Mouse (Mus musculus) right cerebral cortex, adult 2 months (tissue): ENCODE measurements around the gene Ddx54.
A peak's percentile ranks its signal among the peaks of the same experiment; 100 is the strongest.

Source experiments
- DNase-seq, 2 experiments: peaks; one replicate each; pipeline ENCODE4 v3.0.0; 2021 to 2022; ENCODE audit warnings: low spot score in 2 of 2

Ddx54 gene

DNA sequence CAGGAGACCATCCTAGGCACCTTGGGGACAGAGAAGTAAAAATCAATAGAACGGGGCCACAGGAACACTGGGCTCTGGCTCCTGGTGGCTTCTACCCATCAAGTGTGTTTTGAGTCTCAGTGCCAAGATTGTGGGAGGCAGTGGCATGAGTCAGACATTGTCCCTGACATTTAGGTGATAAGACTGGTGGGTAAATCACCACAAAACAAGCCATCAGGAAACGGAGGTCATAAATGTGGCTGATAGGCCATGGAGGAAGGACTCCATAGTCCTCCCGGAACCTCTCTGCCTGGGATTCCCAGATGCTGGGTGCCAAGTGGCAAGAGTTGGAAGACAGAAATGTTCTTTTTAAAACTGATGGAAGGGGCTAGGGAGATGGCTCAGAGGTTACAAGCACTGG is 31.7 kb downstream of the Ddx54 start:
- no peak for DNase-seq

DNA sequence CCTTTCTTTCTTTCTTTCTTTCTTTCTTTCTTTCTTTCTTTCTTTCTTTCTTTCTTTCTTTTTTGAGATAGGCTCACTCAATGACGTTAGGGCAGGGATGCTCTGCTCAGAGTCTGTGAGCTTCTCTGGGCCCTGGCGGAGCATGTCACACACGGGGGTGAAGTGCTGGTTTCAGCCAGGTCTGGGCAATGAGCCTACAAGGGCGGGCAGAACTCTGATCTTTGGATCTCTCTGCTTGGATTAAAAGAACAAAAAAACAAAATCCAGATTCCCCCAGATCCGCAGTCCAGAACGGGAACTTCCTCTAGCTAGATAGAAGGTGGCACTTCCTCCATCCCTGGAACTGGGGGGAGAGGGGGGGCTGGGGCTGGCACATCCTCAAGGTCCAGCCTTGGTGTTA is 33.3 kb downstream of the Ddx54 start:
- DNase-seq, result no peak

DNA sequence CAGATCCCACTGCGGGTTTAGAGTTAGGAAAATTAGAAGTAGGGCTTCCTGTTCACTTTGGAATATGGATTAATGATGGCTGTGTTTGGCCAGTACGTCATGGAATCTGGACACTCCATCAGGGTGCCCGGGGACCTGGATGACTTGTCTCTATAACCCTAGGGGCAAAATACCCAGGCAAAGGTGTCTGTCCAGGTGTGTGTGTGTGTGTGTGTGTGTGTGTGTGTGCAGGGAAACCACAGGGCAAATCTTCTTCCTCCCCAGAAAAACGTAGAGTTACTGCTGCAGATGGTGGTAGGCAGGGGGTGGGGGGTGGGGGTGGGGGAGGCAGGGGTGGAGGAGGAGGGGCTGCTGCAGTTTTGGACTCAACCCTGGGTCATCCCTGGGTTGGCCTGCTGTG is 34.8 kb downstream of the Ddx54 start:
- no peak for DNase-seq

DNA sequence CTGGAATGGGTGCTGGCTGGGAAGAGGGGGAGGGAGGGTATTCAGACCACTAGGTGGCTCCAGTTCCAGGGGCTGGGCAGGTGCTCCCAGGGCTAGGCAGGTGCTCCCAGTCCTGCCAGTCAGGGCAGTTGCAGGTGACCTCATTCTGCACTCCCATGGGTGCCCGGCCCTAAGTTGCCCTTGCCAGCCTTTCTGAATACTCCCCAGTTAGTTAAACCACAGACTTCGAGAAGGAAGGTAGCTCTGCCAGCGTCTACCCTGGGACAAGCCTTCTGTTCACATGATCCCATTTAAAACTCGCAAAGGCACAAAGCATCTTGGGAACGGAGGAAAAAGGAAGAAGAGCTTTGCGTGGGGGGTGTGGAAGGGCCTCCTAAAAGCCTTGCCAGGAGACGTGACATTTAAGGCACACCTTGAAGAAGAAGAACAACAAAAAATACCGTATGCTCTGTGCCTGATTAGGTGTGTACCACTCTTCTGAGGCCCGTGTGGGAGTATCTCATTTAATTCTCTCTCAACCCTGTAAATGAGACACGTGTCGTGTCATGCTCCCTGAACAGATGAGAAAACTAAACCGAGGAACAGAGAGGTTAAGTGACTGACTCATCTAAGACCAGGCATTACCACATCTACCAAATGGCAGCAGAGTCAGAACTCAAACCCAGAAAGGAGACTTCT is 35.4 kb downstream of the Ddx54 start:
- DNase-seq, result peak; percentile 29 to 48

DNA sequence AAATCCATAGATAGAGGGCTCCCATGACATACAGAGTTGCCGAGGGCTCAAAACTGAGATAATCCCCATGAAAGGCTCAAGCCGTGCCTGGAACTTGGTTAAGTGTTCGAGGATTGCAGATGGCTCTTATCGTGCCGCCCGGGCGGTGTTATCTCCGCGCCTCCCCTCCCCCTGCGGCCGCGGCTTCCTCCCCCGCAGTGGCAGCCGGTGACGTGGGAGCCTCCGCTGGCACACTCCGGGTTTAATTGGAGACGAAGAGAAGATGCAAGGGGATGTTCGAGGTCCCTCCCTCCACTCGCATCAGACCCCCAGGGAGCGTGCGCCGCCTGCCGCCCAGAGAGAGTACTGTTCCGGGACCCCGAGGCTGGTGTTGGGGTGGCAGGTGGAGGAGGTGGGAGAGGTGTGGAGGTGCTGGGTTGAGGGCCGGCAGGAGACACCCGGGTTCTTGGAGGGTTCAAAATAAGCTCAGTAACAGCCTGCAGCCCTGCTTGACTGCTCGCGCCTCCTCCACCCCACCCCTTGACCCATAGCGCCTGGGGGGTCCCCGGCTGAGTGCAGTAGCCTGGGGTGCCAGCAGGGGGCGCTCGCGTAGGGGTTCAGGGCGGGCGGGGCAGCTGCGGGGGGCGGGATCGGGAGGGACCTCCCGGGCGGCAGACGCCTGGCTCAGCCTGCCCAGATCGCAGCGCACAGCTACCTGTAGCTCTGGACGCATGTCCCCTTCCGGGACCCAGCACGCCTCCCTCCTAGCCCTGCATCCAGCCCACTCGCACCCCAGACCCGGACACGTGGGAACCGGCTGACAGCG is 36.2 kb downstream of the Ddx54 start, which contains the start of gene Rasal1:
Gene Rasal1, plus strand, starts transcription at position 244 of the 805 bp plus-strand sequence.
- DNase-seq, result peak; percentile 79 to 82

DNA sequence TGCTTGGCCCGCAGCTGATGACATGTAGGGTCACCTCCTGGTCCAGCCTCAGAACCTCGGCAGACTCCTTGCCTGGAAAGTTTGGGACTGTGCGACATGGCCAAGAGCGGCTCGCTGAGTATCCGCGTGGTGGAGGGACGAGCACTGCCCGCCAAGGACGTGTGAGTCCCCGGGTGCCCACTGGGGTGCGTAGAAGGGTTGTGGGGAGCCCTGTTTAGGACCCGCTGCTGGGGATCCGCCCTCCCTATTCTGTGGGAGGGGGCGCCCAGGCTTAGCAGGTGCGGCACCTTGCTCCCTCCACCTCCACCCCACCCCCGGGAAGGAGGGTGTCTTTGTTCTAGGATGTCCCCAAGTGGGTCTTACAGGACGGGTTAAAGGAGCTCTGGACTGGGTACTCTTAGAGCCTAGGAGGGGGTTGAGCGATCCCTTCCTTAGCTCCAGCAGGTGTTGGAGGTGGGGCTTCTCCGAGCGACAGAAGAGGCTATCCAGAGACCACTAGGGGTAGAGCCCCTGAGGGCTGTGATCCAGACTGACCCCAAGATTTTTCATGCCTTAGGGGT is 36.9 kb downstream of the Ddx54 start:
- peak; percentile 40 for DNase-seq

DNA sequence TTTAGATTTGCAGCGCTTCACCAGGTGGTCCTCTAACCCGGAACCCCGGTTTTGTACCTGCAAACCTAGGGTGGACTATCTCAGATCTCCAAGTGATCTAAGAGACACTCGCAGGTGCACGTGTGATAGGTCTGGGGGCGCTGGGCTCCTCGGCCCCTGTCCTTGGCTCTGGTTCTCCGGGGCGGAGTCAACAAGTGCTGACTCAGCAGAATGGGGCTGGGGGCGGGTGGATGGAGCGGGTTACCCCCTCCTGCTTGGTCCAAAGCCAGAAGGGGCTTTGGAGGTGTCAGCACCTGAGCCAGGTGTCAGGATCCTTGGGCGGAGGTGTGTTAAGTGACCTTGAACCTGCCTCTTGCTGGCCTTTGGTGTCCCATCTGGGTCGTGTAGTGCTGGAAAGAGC is 37.4 kb downstream of the Ddx54 start:
- DNase-seq, result no peak

DNA sequence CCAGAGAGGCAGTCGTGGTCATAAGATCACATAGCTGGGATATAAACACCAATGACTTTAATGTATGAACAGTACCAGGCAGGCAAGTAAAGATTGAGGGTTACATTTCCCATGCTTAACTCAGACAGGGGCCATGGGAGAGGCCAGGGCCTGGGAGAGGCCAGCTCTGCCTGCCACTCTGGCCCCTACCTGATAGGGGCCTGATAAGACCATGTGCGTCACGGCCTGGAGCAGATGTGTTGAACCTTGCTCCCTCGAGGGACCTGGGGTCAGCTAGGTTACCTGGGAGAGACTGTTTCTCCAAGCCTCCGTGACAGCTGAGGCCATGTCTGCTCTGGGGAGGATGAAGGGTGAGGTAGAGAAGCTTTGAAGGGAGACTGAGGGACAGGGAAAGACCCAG is 38.7 kb downstream of the Ddx54 start:
- no peak for DNase-seq

DNA sequence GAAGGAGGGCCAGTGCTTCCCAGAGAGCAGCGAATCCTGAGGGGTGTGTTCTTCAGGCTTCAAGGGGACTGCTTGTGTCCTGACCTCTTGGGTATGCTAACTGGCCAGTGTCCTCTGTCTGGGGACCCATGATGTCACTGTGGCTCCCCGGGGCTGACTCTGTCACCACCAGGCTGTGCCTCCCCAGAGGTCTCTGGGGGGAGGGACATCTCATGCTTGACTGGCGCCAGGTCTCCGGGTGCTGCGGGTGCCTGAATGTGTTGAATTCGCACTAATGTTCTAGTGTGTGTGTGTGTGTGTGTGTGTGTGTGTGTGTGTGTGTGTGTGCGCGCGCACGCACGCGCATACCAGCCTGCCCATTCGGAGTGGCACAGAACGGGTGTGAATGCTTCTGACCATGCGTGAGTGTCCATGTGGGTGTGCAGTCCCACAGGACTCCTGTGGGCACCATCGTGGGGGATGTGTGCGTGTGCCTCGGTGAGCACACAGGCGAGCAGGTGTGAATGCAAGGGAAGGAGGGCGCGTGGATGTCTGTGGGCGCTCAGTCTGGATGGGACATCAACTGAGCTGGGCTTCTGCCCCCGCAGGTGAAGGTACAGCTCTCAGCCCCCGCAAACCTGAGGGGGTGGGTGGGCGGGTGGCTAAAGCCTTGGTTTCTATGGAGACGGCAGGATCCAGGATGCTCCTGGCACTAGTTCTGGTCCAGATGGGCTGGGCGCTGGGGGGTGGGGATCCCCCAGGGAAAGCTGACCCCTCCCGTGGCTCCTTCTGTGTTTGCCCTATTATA is 40.6 kb downstream of the Ddx54 start:
- DNase-seq, result peak; percentile 46 to 56

DNA sequence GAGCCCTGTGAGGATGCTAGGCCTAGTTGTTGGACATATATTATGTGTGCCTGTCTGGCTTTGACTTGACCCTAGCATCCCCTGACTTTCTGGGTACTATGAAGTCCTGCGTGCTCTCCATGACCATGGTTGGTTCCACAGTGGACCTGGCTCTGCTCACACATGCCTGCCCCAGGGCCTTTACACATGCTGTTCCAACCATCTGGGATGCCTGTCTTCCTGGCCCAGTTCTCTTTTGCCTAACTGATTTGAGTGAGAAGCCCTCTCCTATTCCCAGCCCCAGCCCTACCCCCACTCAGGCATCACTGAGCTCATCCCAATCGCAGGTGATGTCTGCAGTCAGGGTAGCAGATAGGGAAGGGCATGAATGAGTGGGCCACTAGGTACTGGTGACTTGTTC is 41.3 kb downstream of the Ddx54 start:
- no peak for DNase-seq

DNA sequence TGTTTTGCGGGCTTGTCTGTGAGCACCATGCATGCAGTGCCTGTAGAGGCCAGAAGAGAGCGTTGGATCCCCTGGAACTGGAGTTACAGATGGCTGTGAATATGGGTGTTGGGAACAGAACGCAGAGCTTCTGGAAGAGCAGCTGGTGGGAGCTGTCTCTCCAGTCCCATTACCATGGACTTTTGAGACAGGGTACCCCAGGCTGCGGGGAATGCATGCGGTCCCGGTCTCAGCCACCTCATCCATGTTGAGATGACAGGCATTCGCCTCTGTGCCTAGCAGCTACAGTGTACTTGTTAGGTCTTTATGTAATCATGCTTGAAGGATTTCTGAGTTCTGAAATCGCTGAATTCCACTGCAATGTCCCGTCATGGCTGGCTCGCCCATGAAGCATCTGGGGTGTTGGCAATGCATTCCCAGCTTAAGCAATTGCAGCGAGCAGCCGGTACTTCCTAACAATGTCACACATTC is 43.8 kb downstream of the Ddx54 start:
- DNase-seq, result peak; percentile 53 to 63

DNA sequence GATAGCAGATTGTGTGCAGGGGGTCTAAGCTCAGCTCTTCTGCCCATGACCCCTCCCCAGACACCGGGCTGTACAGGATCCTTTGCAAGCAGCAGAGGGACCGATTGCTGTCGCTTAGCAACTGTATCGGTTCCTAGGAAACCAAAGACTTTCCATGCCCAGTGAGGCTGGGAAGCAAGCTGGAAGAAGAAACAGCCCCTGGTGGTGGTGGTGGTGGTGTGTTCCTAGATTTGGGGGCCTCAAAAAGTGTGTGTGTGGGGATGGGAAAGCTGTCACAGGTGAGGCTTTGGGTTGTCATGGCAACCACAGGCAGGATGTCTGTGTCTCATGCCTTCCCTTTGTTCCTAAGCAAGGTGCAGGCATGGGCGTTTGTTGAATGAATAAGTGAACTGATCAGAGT is 48.3 kb downstream of the Ddx54 start:
- DNase-seq, result peak in 1 of 2 experiments; percentile 63

DNA sequence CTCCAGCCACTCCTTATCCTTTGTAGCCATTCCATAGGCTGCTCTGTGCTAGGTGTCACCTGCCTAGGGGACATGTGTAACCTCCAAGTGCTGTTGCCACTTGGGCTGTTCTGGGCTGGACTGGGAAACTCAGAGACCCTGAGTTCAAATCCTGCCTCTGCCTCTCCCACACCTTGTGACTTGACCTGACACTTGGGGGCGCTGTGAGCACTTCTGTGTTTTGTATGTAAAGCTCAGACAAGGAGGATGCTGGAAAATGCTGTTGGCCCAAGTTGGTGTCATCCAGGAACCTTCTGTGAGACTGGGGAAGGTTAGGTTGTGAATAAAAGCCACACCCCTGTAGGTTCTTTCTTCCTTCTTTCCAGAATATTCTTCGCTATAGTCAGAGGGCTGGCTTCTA is 52.3 kb downstream of the Ddx54 start:
- DNase-seq, result no peak

DNA sequence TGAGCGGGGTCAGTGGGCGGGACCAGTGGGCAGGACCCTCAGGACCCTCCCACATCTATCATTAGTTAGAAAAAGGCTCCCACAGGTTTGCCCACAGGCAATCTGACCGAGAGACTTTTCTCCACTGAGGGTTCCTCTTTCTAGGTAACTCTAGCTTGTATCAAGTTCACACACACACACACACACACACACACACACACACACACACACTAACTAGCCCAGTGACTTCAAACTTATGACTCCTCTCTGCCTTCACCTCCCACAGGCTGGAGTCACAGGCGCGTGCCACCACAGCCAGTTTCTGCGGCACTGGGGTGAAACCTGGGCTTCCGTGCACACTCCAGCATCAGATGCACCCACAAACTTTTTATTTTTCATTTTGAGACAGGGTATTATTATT is 56.2 kb downstream of the Ddx54 start:
- DNase-seq, result no peak

DNA sequence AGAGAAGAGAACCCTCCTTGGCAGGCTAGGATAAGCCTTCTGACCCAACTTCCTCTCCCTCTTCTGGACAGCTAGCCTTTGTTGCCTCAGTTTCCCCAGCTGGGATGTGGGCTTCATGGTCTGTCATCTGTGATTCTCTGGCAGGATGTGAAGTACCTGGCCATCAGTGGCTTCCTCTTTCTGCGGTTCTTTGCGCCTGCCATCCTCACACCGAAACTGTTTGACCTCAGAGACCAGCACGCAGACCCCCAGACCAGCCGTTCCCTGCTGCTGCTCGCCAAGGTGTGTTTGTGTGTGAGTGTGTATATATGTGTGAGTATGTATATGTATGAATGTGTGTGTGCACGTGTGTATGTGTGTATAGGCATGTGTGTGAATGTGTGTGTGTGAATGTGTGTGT is 57.6 kb downstream of the Ddx54 start:
- DNase-seq, result no peak

DNA sequence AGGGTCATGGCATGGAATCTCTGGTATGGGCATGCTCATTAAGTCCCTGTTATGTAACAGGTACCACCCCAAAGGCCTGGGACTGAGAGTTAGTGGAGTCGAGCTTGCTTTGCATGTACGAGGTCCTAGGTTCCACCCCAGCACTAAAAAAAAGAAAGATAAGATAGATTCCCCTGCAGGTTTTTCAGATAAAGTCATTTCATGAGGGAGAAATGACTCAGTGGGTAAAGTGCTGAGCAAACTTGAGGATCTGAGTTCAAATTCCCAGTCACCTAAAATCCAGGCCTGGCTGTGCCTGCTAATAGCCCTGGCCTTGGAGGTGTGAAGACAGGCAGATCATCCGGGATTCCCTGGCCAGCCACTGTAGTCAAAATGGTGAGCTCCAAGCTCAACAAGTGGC is 59.3 kb downstream of the Ddx54 start:
- no peak for DNase-seq

DNA sequence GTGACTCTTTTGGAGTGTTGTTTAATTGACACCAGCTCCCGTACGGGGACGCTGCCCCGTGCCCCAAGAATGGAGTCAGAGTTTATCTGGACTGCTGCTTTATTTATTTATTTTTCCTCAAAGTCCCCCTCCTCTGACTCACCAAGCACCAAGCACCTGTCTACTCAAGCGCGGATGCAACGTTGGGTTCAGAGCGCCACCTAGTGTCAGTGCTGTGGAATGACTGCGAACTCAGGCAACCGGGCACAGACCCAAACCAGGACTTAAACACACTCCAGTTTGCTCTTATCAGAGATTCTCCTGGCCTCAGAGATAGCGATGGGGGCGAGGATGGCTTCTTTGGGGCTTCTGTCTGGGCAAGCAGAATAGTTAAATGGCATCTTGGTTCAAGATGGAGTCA is 61.1 kb downstream of the Ddx54 start:
- DNase-seq, result peak; percentile 79 to 84

DNA sequence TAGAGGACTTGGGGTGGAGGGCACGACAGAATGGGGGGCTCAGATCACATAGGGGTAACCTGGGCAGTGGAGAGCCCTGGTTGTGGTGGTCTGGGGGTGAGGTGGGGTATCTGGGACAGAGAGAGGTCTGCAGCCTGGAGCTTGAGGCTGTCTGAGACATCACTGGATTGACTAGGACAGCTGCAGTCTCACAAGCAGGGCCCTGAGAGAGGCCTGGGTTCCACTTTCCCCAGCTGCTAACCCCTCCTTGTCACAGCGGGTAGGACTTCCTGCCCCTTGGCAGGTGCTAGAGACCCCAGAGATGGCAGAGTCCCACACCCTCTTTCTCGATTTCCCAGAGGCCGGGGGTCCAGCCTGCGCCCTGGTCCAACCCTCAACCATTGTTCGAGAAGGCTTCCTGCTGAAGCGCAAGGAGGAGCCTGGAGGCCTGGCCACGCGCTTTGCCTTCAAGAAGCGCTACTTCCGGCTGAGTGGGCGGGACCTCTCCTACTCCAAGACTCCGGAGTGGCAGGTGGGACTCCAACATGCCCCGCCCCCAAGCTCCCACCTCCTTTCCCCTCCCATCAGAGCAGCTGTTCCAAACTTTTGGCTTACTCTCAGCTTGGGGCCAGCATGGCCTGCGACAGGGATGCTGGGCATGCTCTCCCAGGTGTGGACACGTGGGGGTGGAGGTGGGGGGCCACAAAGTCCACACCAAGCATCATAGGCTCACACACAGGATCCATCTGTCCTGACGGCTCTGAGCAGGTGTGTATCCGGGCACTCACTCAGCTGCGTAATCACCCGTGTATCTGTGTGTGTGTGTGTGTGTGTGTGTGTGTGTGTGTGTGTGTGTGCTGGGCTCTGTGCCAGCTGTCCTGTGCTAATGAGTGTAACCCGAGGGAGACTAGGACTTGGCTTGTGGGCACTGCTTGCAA is 61.9 kb downstream of the Ddx54 start:
- no peak for DNase-seq

DNA sequence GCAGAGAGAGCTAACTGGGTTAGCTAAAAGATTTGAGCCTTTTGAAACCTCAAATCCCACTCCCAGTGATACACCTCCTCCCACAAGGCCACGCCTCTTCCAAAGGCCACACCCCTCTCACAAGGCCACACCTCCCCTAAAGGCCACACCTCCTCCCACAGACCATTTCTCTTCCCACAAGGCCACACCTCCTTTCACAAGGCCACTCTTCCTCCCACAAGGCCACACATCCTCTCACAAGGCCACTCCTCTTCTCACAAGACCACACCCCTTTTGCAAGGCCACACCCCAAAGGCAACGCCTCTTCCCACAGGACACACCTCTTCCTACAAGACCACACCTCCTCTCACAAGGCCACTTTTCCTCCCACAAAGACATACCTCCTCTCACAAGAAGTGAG is 65.0 kb downstream of the Ddx54 start:
- no peak for DNase-seq
